Mouse (Mus musculus) C2C12 (cell line): ENCODE measurements around the gene Gm21094. TPM values are rescaled to one million over a fixed set of nuclear protein-coding genes. Genes with fewer than 3 reads are reported as not detected.
"Not testable (repeated sequence)": the region's sequence is repeated elsewhere in the genome, so short reads cannot be mapped to it uniquely, and the experiment has no call there.

Source experiments
- H3K27me3 ChIP-seq: one replicate; pipeline ENCODE4 v1.6.1; 2011; ENCODE audit not compliant: control insufficient read depth, insufficient read depth, insufficient read length
- H3K36me3 ChIP-seq: one replicate; pipeline ENCODE4 v1.6.1; 2011; ENCODE audit not compliant: control insufficient read depth, insufficient read depth
- H3K4me3 ChIP-seq: one replicate; pipeline ENCODE4 v1.5.1; 2011; ENCODE audit warnings: mild to moderate bottlenecking, control low read depth; ENCODE audit not compliant: poor library complexity, insufficient read depth, severe bottlenecking
- H3K79me2 ChIP-seq: one replicate; pipeline ENCODE4 v1.6.1; 2011; ENCODE audit not compliant: control insufficient read depth, insufficient read depth
- H3K79me3 ChIP-seq: one replicate; pipeline ENCODE4 v1.6.1; 2011; ENCODE audit warnings: low read depth, control low read depth
- H3ac ChIP-seq: one replicate; pipeline ENCODE3; 2011; ENCODE audit warnings: low read depth; ENCODE audit not compliant: control insufficient read depth, insufficient read length
- long read RNA-seq, 2 experiments: library from polyadenylated mRNA; unstranded; transcript quantifications; one replicate each; pipeline ENCODE4 v2.0.0; 2019 to 2020
- polyA plus RNA-seq: library from polyadenylated mRNA; unstranded; fragments of >200 nt; fragmentation: generic; extraction: Trizol; gene quantifications from one replicate; pipeline ENCODE4 v1.2.1, GENCODE M21; 2012; ENCODE audit warnings: missing spikeins

Gm21094 gene
- polyA plus RNA-seq, result not detected
- long read RNA-seq, experiment 1, result 0 reads
- long read RNA-seq, experiment 2, result 0 reads

GRCm38 (mm10) chrY:32620343-32620742 is at the start of gene Gm21094:
Gene Gm21094 (minus strand): TSS chrY:32620443.
- H3ac ChIP-seq, H3K27me3 ChIP-seq, H3K79me3 ChIP-seq, H3K4me3 ChIP-seq, H3K79me2 ChIP-seq, H3K36me3 ChIP-seq: not testable (repeated sequence)
